Mouse (Mus musculus) thymus, adult 2 months (tissue): ENCODE measurements around the gene 3110082J24Rik.

Experiments used
- CTCF ChIP-seq: fragments of 200-500 bp; IDR thresholded peaks from 2 replicates; pipeline ENCODE4 v1.5.1; 2012; ENCODE audit warnings: mild to moderate bottlenecking, control low read depth, low read length, moderate library complexity, borderline replicate concordance; ENCODE audit not compliant: control insufficient read depth, poor library complexity, insufficient read depth; ENCODE audit errors: extremely low read depth
- POLR2A ChIP-seq: fragments of 200-500 bp; IDR thresholded peaks from 2 replicates; pipeline ENCODE4 v1.6.1; 2012; ENCODE audit warnings: mild to moderate bottlenecking, low read length, control low read depth, moderate library complexity; ENCODE audit not compliant: control insufficient read depth, poor library complexity, insufficient read depth; ENCODE audit errors: extremely low read depth

- no peak for TF ChIP-seq CTCF
- TF ChIP-seq POLR2A, result no peak
Observed at GRCm38 (mm10) chr5:30111771-30112170, 5.9 kb upstream of the 3110082J24Rik start.
